Mouse (Mus musculus): Measurements from ENCODE around the gene Vsig2.
A peak's percentile ranks its signal among the peaks of the same experiment; 100 is the strongest.

The Vsig2 gene

GRCm38 (mm10) chr9:37560617-37561016 is 21.6 kb downstream of the Vsig2 start:
- DNase-seq (ENCODE audit: low read depth, low spot score), result no peak

- DNase-seq (ENCODE audit: low read depth, low spot score), result no peak
These were observed 24.8 kb downstream of the Vsig2 start for GRCm38 (mm10) chr9:37563805-37564204.

- no peak for DNase-seq (ENCODE audit: low read depth, low spot score)
These were observed 28.0 kb downstream of the Vsig2 start for GRCm38 (mm10) chr9:37567019-37567418.

DNA sequence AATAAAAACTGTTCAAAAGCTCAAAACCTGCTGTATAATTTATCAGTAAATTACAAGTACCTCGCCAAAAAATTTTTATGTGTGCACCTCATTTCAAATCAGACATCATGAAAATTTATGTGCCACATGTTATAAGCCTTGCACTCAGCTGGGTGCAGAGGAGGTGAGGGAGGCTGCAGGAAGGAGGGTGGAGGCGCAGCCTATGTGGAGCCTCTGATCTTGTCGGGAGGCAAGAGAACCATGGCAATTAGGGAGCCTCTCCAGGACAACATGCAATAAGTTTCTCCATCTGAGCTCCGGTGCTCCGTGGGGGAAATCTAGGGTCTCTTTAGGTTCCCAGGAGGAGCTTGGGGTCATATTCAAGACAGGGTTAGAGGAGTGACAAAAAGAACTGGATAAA is 28.4 kb downstream of the Vsig2 start:
- peak; percentile 66 for DNase-seq (ENCODE audit: low read depth, low spot score)

DNA sequence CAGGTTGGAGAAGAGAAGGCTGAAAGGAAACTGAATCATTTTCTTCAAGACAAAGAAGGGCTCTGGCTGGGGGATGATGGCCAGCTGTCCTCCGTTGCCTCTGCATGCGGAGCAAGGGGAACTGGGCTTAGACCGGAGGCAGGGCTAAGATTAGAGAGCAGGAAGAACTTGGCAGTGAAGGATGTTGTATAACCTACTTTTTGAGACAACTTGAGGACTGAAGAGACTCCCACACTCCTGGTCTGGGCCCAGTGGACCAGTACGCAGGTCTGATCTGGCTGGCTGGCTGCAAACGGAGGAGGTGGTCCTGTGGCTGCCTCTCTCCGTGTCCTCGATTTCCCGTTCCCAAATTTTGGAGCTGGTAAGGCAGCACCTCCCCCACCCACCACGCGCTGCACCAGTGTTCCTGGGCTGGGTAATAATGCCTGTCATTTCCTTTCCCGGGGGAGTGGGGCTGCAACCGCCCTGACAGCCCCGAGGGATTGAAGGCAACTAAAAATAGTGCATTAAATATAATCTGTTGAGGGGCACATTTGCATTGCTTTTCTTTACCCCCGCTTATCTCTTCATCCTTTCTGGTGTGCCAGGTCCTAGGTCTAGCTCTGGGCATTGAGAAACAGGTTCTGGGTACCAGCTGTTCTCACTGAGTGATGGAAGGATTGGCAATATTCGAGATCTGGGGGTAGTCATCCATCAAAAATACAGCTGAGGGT is 29.0 kb downstream of the Vsig2 start:
- DNase-seq (ENCODE audit: low read depth, low spot score), result peak; percentile 90

DNA sequence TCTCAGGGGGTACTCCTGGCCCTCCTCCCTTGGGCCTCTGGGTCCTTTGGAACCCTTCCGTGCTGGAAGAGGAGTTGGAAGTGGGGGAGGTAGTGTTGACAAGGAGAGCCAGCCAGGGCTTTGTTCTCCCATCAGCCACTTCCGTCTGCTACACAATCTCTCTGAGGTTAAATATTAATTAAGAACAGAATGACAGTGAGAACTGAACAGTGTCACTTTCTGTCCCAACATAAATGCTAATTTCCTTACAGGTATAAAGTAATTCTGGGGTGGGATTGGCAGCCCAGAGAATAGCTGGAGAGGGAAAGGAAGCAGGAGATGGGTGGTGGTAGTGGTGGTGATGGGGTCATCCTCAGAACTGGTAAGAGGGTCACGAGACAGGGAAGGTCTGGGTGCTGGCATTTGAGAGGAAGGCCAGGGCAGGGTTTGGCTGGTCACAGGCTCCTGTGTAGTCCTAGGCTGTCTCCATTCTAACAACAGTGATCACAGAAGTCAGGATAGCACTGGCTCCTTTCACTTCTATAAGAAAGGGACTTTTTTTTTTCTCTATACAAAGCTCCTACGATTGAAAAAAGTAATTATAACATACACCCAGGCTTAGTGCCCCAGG is 29.7 kb downstream of the Vsig2 start:
- no peak for DNase-seq (ENCODE audit: low read depth, low spot score)

DNA sequence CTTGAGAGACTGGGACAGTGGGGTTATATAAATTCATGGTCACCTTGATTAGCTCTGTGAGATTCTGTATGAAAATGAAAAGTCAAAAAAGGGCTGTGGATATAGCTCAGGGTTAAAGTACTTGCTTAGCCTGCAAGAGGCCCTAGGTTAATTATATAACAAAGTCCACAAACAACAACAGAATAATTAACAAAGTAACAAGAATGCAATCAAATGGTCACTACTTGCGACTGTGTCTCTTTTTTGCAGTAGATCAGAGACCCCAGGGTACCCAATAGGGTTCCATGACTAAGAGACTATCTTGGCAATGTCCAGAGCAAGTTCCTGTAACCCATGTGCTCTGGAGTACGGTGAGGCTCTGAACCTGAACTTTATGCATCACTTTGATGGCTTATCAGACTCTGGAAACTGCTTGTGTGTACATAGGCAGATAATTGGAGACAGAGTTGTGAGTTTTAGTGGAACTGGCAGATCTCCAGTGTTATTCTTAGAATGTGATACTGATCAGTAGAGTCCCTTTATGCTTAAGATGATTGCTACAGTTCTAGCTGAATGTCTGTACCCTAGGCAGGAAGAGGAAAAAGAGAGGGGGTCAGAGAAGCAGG is 30.3 kb downstream of the Vsig2 start:
- no peak for DNase-seq (ENCODE audit: low read depth, low spot score)

- no peak for DNase-seq (ENCODE audit: low read depth, low spot score)
These were observed 33.3 kb downstream of the Vsig2 start for GRCm38 (mm10) chr9:37572204-37572876.

GRCm38 (mm10) chr9:37576436-37576930 is 37.4 kb downstream of the Vsig2 start:
- peak; percentile 87 for DNase-seq (ENCODE audit: low read depth, low spot score)

DNA sequence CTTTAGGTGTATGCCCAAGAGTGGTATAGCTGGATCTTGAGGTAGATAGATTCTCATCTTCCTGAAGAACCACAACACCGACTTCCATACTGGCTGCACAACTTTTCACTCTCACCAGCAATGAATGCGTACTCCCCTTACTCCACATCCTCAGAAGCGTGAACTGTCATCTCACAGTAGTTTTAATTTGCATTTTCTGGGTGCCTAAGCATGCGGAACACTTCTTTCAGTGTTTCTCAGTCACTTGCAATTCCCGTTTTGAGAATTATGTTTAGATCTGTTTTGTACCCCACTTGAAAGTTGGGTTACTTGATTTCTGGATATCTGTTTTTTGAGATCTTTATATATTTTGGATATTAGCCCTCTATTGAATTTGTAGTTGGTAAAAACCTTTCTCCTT is 44.5 kb downstream of the Vsig2 start:
- no peak for DNase-seq (ENCODE audit: low read depth, low spot score)

DNA sequence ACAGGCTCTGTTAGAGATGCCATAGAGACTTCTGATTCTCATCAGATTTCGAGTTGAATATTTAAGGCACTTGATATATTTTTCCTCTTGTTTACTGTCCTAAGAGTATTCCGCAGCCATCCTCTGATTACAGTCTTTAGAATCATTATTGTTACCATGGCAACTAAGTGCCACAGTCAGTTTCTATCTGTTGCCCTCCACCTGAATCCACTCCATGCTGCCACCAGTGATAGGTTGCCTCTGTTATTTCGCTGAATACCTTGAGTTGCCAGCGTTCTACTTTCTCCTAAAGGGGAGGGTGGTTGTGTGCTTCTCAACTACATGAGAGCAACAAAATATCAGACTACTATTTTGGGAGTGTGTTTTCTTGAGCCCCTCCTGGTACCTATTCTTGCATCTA is 47.7 kb downstream of the Vsig2 start:
- DNase-seq (ENCODE audit: low read depth, low spot score), result no peak

DNA sequence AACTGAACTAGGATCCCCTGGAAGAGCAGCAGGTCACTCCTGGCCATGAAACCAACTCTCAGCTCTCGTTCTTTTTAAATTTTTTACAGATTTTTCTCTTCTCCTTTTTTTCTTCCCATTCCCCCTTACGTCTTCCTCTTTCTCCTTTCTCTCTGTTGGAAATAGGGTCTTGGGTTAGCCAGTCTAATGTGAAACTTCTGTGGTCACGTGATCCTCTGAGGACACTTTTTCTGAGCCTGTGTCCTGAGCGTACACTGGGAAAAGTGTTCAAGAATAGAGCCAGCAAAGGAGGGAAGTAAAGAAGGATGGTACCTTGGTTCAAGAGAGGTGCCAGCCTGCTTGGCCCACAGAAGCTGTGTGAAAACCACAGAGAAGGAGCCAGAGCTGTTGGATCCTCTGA is 51.3 kb downstream of the Vsig2 start:
- no peak for DNase-seq (ENCODE audit: low read depth, low spot score)

GRCm38 (mm10) chr9:37592025-37592424 is 53.0 kb downstream of the Vsig2 start:
- DNase-seq (ENCODE audit: low read depth, low spot score), result no peak

DNA sequence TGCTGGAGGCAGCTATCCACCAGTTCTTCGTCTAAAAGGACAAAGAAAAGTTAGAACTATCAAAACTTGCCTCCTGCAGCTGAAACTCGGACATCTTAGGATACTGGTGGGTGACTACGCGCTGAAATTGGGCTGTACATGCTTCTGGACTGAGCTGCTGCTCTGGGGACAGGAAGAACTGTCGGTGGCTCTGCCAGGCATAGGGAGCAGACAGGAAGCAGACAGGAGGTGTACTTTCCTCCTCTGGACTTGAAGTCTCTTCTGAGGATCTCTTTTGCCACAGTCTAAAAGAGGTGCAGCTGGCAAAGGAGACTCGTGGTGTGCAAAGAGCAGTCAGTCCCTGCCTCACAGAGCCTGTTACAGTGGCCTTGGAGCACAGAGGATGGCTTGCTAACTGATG is 53.6 kb downstream of the Vsig2 start:
- DNase-seq (ENCODE audit: low read depth, low spot score), result no peak

DNA sequence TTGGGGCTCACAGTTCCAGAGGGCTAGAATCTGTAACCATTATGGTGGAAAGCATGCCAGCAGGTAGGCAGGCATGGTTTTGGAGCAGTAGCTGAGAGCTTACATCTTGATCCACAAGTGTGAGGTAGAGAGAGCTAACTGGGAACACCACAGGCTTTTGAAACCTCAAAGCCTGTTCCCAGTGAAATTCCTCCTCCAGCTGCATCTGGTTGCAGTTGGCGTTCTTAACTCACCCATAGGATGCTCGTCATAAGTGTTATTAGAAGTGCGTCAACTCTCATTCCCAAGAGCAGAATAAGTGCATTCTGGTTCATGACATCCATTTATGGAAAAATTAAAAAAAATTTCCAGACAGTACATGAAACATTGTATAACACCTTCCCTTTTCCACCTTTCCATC is 54.6 kb downstream of the Vsig2 start:
- DNase-seq (ENCODE audit: low read depth, low spot score), result peak; percentile 64

All from brain, adult 2 months (tissue).